Mouse (Mus musculus): Measurements from ENCODE around the gene Nr0b2. TPM values are rescaled to one million over a fixed set of nuclear protein-coding genes. Genes with fewer than 3 reads are reported as not detected.

Nr0b2 gene
- total RNA-seq, 2 experiments from 2014 or later = not detected

Small RNA genes lying within 50 kb of the gene (microRNA-seq; reads per million reads assigned to microRNA genes)
- gene Gm23158 (ENCODE audit: borderline replicate concordance in 2 of 2) = 0 reads per million in 2 experiments

Other genes starting within 250 kb of the Nr0b2 start
- gene Wdtc1, start 199.9 kb upstream of the Nr0b2 start, total RNA-seq (2021) = 10 to 100 TPM; 76.3 to 85.0 TPM
- 1 to 10 TPM; 8.0 to 9.1 TPM for gene Slc9a1, start 183.7 kb upstream of the Nr0b2 start, total RNA-seq (2021)
- 1 to 10 TPM in 1 of 2 experiments, under 1 TPM in 1; 0.38 to 1.2 TPM for gene Tent5b, start 73.2 kb upstream of the Nr0b2 start, total RNA-seq (2021)
- under 1 TPM; 0.77 to 0.96 TPM for gene Trnp1, start 54.8 kb upstream of the Nr0b2 start, total RNA-seq (2021)
- not detected for gene Kdf1, start 34.4 kb upstream of the Nr0b2 start, total RNA-seq (2021)
- gene Nudc, start 7.4 kb upstream of the Nr0b2 start, total RNA-seq (2021) = 10 to 100 TPM; 40.3 to 44.7 TPM
- gene Gpatch3, start 21.4 kb downstream of the Nr0b2 start, total RNA-seq (2021) = 1 to 10 TPM; 2.1 to 3.6 TPM
- 1 to 10 TPM; 4.6 to 4.9 TPM for gene Gpn2, start 31.0 kb downstream of the Nr0b2 start, total RNA-seq (2021)
- gene Sfn, start 48.8 kb downstream of the Nr0b2 start, total RNA-seq (2021) = 1 to 10 TPM; 1.1 to 1.2 TPM
- 10 to 100 TPM; 22.9 to 24.3 TPM for gene Zdhhc18, start 96.8 kb downstream of the Nr0b2 start, total RNA-seq (2021)
- gene Pigv, start 119.3 kb downstream of the Nr0b2 start, total RNA-seq (2021) = 1 to 10 TPM; 8.3 to 9.6 TPM
- gene Arid1a, start 203.4 kb downstream of the Nr0b2 start, total RNA-seq (2021) = 10 to 100 TPM; 19.6 to 21.7 TPM

All from gastrocnemius, postnatal 25 days (tissue).